Mouse (Mus musculus) heart, adult 9 months (tissue): ENCODE results near the gene Lyve1.

Experiments used
- DNase-seq, 2 experiments: peaks; one replicate each; pipeline ENCODE4 v3.0.0; 2022; ENCODE audit warnings: low spot score in 2 of 2

The Lyve1 gene

GRCm38 (mm10) chr7:110809585-110810557 is 53.2 kb downstream of the Lyve1 start:
- no peak for DNase-seq

- DNase-seq: peak in 1 of 2 experiments; percentile 59
These were observed 54.1 kb downstream of the Lyve1 start for GRCm38 (mm10) chr7:110808962-110809361.

GRCm38 (mm10) chr7:110807460-110808030 is 55.5 kb downstream of the Lyve1 start:
- DNase-seq: no peak

GRCm38 (mm10) chr7:110804266-110804665 is 58.8 kb downstream of the Lyve1 start:
- DNase-seq: no peak

GRCm38 (mm10) chr7:110803131-110803530 is 59.9 kb downstream of the Lyve1 start:
- no peak for DNase-seq

GRCm38 (mm10) chr7:110801028-110801427 is 62.0 kb downstream of the Lyve1 start:
- peak; percentile 74 to 84 for DNase-seq
